Mouse (Mus musculus): ENCODE measurements around the gene Carmil2. TPM values are rescaled to one million over a fixed set of nuclear protein-coding genes. Genes with fewer than 3 reads are reported as not detected.

The Carmil2 gene
- 167 TPM for polyA plus RNA-seq (2017; shearing (Covaris generic))

GRCm38 (mm10) chr8:105685796-105686308 is at the start of gene Carmil2:
Carmil2 (plus strand) TSS chr8:105686274.

GRCm38 (mm10) chr8:105636963-105637510 is 49.0 kb upstream of the Carmil2 start, which contains the start of gene Agrp:
Agrp (minus strand) TSS chr8:105637393.

GRCm38 (mm10) chr8:105700966-105701824 is 15.1 kb downstream of the Carmil2 start, which contains the start of the genes Acd and Pard6a:
Acd (minus strand) TSS chr8:105701102.
Pard6a (plus strand) TSS chr8:105701148.

GRCm38 (mm10) chr8:105707498-105708403 is 21.7 kb downstream of the Carmil2 start, which contains the start of the genes 4933405L10Rik and Enkd1:
4933405L10Rik (plus strand) TSS chr8:105707655.
Enkd1 (minus strand) TSS chr8:105708210.

Other genes starting within 250 kb of the Carmil2 start
- gene Tppp3, start 214.7 kb upstream of the Carmil2 start, polyA plus RNA-seq (2017; shearing (Covaris generic)): 0.35 TPM
- gene Zdhhc1, start 189.4 kb upstream of the Carmil2 start, polyA plus RNA-seq (2017; shearing (Covaris generic)): 5.9 TPM
- gene Hsd11b2, start 167.5 kb upstream of the Carmil2 start, polyA plus RNA-seq (2017; shearing (Covaris generic)): not detected
- 46.7 TPM for gene Atp6v0d1, start 120.2 kb upstream of the Carmil2 start, polyA plus RNA-seq (2017; shearing (Covaris generic))
- gene Ripor1, start 81.0 kb upstream of the Carmil2 start, polyA plus RNA-seq (2017; shearing (Covaris generic)): 25.5 TPM
- gene Ctcf, start 49.7 kb upstream of the Carmil2 start, polyA plus RNA-seq (2017; shearing (Covaris generic)): 206 TPM
- 1.1 TPM for gene Agrp, start 48.9 kb upstream of the Carmil2 start, polyA plus RNA-seq (2017; shearing (Covaris generic))
- gene Acd, start 14.8 kb downstream of the Carmil2 start, polyA plus RNA-seq (2017; shearing (Covaris generic)): 75.1 TPM
- gene Pard6a, start 14.9 kb downstream of the Carmil2 start, polyA plus RNA-seq (2017; shearing (Covaris generic)): 9.0 TPM
- not detected for gene 4933405L10Rik, start 21.4 kb downstream of the Carmil2 start, polyA plus RNA-seq (2017; shearing (Covaris generic))
- gene Enkd1, start 21.9 kb downstream of the Carmil2 start, polyA plus RNA-seq (2017; shearing (Covaris generic)): 2.1 TPM
- gene Gfod2, start 72.4 kb downstream of the Carmil2 start, polyA plus RNA-seq (2017; shearing (Covaris generic)): 5.2 TPM
- 23.6 TPM for gene Ranbp10, start 141.1 kb downstream of the Carmil2 start, polyA plus RNA-seq (2017; shearing (Covaris generic))
- 0.85 TPM for gene Tsnaxip1, start 141.5 kb downstream of the Carmil2 start, polyA plus RNA-seq (2017; shearing (Covaris generic))
- 19.7 TPM for gene Cenpt, start 167.0 kb downstream of the Carmil2 start, polyA plus RNA-seq (2017; shearing (Covaris generic))
- 36.7 TPM for gene Thap11, start 168.9 kb downstream of the Carmil2 start, polyA plus RNA-seq (2017; shearing (Covaris generic))
- gene Nutf2, start 174.3 kb downstream of the Carmil2 start, polyA plus RNA-seq (2017; shearing (Covaris generic)): 12.7 TPM
- gene Edc4, start 194.6 kb downstream of the Carmil2 start, polyA plus RNA-seq (2017; shearing (Covaris generic)): 80.7 TPM
- 1.1 TPM for gene Nrn1l, start 207.3 kb downstream of the Carmil2 start, polyA plus RNA-seq (2017; shearing (Covaris generic))
- gene Pskh1, start 214.2 kb downstream of the Carmil2 start, polyA plus RNA-seq (2017; shearing (Covaris generic)): 28.6 TPM
- gene Ctrl, start 247.6 kb downstream of the Carmil2 start, polyA plus RNA-seq (2017; shearing (Covaris generic)): 2.1 TPM